Mouse (Mus musculus) MEL (cell line): Measurements from ENCODE around the gene Spout1.

Experiments used
- CHD2 ChIP-seq: IDR thresholded peaks from 2 replicates; pipeline ENCODE4 v1.6.1; 2011; ENCODE audit warnings: low read length, improper control_type of control experiment
- CTCF ChIP-seq, 3 experiments: IDR thresholded peaks in 2 of 3; conservative IDR thresholded peaks in 1 of 3; 2 replicates each; pipeline ENCODE4 v1.5.1; 2011 to 2012; ENCODE audit warnings: low read length in 3 of 3, low read depth in 2 of 3, mild to moderate bottlenecking in 2 of 3, improper control_type of control experiment in 1 of 3, inconsistent platforms in 1 of 3, mixed read lengths in 1 of 3, moderate library complexity in 1 of 3; ENCODE audit not compliant: control insufficient read depth in 1 of 3, insufficient read depth in 1 of 3, poor library complexity in 1 of 3, severe bottlenecking in 1 of 3
- MAX ChIP-seq: IDR thresholded peaks from 2 replicates; pipeline ENCODE4 v1.6.1; 2011; ENCODE audit warnings: low read length, improper control_type of control experiment
- MAZ ChIP-seq: IDR thresholded peaks from 2 replicates; pipeline ENCODE4 v1.6.1; 2012; ENCODE audit warnings: low read depth, mild to moderate bottlenecking, inconsistent platforms, low read length, improper control_type of control experiment
- NELFE ChIP-seq: IDR thresholded peaks from 2 replicates; pipeline ENCODE4 v1.6.1; 2011; ENCODE audit warnings: low read depth, low read length, improper control_type of control experiment
- POLR2A ChIP-seq, 2 experiments: IDR thresholded peaks; 2 replicates each; pipeline ENCODE4 v1.6.1; 2011 to 2012; ENCODE audit warnings: low read length in 2 of 2, mild to moderate bottlenecking in 2 of 2, control low read depth in 1 of 2, improper control_type of control experiment in 1 of 2, low read depth in 1 of 2, moderate library complexity in 1 of 2; ENCODE audit not compliant: control insufficient read depth in 1 of 2, insufficient read depth in 1 of 2, poor library complexity in 1 of 2
- POLR2AphosphoS5 ChIP-seq: IDR thresholded peaks from 2 replicates; pipeline ENCODE4 v1.6.1; 2012; ENCODE audit warnings: low read depth, borderline replicate concordance, mild to moderate bottlenecking, inconsistent platforms, low read length, moderate library complexity, mixed read lengths
- SMC3 ChIP-seq: IDR thresholded peaks from 2 replicates; pipeline ENCODE4 v1.6.1; 2011; ENCODE audit warnings: low read depth, low read length, improper control_type of control experiment
- TCF12 ChIP-seq: IDR thresholded peaks from 2 replicates; pipeline ENCODE4 v1.6.1; 2014; ENCODE audit warnings: low read depth, mild to moderate bottlenecking, inconsistent platforms, low read length, improper control_type of control experiment, moderate library complexity
- ZNF384 ChIP-seq: IDR thresholded peaks from 2 replicates; pipeline ENCODE4 v1.6.1; 2012; ENCODE audit warnings: low read depth, mild to moderate bottlenecking, inconsistent platforms, low read length, improper control_type of control experiment

DNA sequence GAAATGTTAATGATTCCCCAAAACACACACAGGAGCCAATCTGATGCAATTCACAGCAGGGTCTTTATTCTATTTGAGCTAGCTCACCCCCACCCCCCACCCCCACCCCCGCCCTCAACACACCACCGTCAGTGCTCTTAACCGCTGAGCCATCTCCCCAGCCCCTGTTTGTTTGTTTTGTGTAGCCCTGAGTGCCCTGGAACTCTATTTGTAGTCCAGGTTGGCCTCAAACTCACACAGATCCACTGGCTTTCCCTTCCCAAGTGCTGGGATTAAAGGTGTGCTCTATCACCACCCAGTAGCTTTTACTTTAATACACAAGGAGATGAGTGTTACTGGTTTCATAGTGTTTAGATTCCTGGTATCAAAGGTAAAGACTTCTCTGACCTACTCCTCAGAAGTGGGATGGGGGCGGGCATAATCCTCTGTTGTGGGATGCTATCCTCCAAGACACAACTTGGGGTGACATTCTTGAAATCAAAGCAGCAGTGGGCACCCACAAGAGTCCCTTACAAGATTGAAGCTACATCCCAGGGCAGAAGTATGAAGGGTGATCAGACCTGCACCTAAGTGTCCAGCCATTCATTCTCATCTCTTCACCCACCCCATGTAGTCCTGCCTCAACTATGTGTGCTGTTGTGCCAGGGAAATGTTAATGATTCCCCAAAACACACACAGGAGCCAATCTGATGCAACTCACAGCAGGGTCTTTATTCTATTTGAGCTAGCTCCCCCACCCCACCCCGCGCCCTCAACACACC is 33.3 kb upstream of the Spout1 start:
- TF ChIP-seq NELFE (no peak), MAX (no peak), SMC3 (no peak), MAZ (no peak), POLR2AphosphoS5 (no peak), CHD2 (no peak), TCF12 (no peak), POLR2A (IDR thresholded peaks at IDR 0.05; ENCODE audit: control insufficient read depth in 1 of 2, insufficient read depth in 1 of 2, low read depth in 1 of 2, low read length in 2 of 2, poor library complexity in 1 of 2) (no peak), CTCF (IDR thresholded peaks at IDR 0.05 in 2 of 3, conservative IDR thresholded peaks at IDR 0.05 in 1 of 3; ENCODE audit: control insufficient read depth in 1 of 3, insufficient read depth in 1 of 3, low read depth in 2 of 3, low read length in 3 of 3, poor library complexity in 1 of 3, severe bottlenecking in 1 of 3) (no peak), ZNF384 (no peak)
